Comparison of ENCODE assay signal across 8 mouse cellular contexts in genomic region chr14:21822795-21823374, GRCm38 (mm10). TPM values are rescaled to one million over a fixed set of nuclear protein-coding genes. Genes with fewer than 3 reads are reported as not detected.
DNase-seq lines count a peak whose midpoint lies in the region; ATAC-seq lines count a peak whose summit lies in the region.

No protein-coding gene starts in this region.

- no peaks in the 10 kb centered on the region for H3K9me3 ChIP-seq in erythroblast, embryonic 14.5 days (ENCODE audit: control insufficient read depth, low read length)
- H3K9me3 ChIP-seq in liver, embryonic 13.5 days (replicated peaks), result no peaks in the 10 kb centered on the region

- no peaks in the 10 kb centered on the region for H3K27me3 ChIP-seq in erythroblast, embryonic 14.5 days (ENCODE audit: control insufficient read depth)
- no peaks in the 10 kb centered on the region for H3K27me3 ChIP-seq in liver, embryonic 13.5 days

- no peaks in the 10 kb centered on the region for H3K36me3 ChIP-seq in erythroblast, embryonic 14.5 days (ENCODE audit: control insufficient read depth)
- H3K36me3 ChIP-seq in liver, embryonic 13.5 days, result no peaks in the 10 kb centered on the region

- DNase-seq in retina, postnatal 1 day, result peak; percentile 86
- DNase-seq in retina, embryonic 14.5 days (ENCODE audit: low spot score), result no peak
- peak; percentile 87 to 88 for DNase-seq in heart, postnatal 14 days
- DNase-seq in kidney, postnatal 4 days, result peak; percentile 87 to 92
- DNase-seq in liver, embryonic 13.5 days, result peak; percentile 71
- peak; percentile 68 for DNase-seq in ovary, postnatal 14 days (ENCODE audit: low spot score)

- peak overlapping the region; percentile 15 for H3K4me3 ChIP-seq in erythroblast, embryonic 14.5 days (replicated peaks)
- H3K4me3 ChIP-seq in liver, embryonic 13.5 days (replicated peaks), result no peak overlapping the region

- H3K4me1 ChIP-seq in erythroblast, embryonic 14.5 days (ENCODE audit: control insufficient read depth), result peaks cover 51% of the 10 kb centered on the region
- peaks cover 69% of the 10 kb centered on the region for H3K4me1 ChIP-seq in liver, embryonic 13.5 days (replicated peaks)

- peak overlapping the region; percentile 54 for H3K4me2 ChIP-seq in liver, embryonic 13.5 days

- peak overlapping the region; percentile 70 for H3K9ac ChIP-seq in liver, embryonic 13.5 days

- H3K27ac ChIP-seq in liver, embryonic 13.5 days, result peak overlapping the region; percentile 98

- 11% methylated on average over 7 of the region's 7 CpGs for WGBS in liver, embryonic 13.5 days (ENCODE audit: insufficient replicate concordance)

- intact Hi-C loops in heart, postnatal 14 days (cut with DNase I), result no loop called here

- ATAC-seq in liver, embryonic 13.5 days (ENCODE audit: low read depth), result peak; percentile 94
- no peak for ATAC-seq in CD4-positive, CD25-positive, alpha-beta regulatory T cell, adult 4 months

RNA-seq across cellular contexts. Expression of gene Vdac2, which starts 2.2 kb away (rescaled TPM):
- 11.8 and 15.6 TPM in 2 replicates for polyA plus RNA-seq in erythroblast, embryonic 14.5 days (2012)
- total RNA-seq in heart, postnatal 14 days (2021), result 100 to 1,000 TPM; 469 to 495 TPM
- polyA plus RNA-seq in liver, embryonic 13.5 days (2015; fragmentation: Nextera tagmentation; extraction: Ambion mirVana), result 173 and 189 TPM in 2 replicates
- 100 to 1,000 TPM; 239 to 241 TPM for polyA plus RNA-seq in CD4-positive, CD25-positive, alpha-beta regulatory T cell, adult 4 months (2017; shearing (Covaris generic))

RNA-seq across cellular contexts. Expression of gene Comtd1, which starts 25.9 kb away (rescaled TPM):
- 0.85 and 1.1 TPM in 2 replicates for polyA plus RNA-seq in erythroblast, embryonic 14.5 days (2012)
- total RNA-seq in heart, postnatal 14 days (2021), result 1 to 10 TPM; 6.3 to 6.8 TPM
- 30.6 and 34.1 TPM in 2 replicates for polyA plus RNA-seq in liver, embryonic 13.5 days (2015; fragmentation: Nextera tagmentation; extraction: Ambion mirVana)
- 10 to 100 TPM; 19.0 to 20.4 TPM for polyA plus RNA-seq in CD4-positive, CD25-positive, alpha-beta regulatory T cell, adult 4 months (2017; shearing (Covaris generic))

Comparison
In these comparisons a context has a peak if more than half of its experiments do, and no peak if none do; other contexts are left out.
1. RNA of gene Vdac2, which starts 2.2 kb away (polyA plus RNA-seq): 239 to 241 TPM in CD4-positive, CD25-positive, alpha-beta regulatory T cell, adult 4 months and 173 to 189 TPM in liver, embryonic 13.5 days; 11.8 to 15.6 TPM in erythroblast, embryonic 14.5 days; every median in the first group is over 10 times any median in the second.